Mouse (Mus musculus) erythroblast, adult 5-6 weeks (primary cell): ENCODE results near the gene Inpp5a. TPM values are rescaled to one million over a fixed set of nuclear protein-coding genes. Genes with fewer than 3 reads are reported as not detected.
"Not testable (repeated sequence)": the region's sequence is repeated elsewhere in the genome, so short reads cannot be mapped to it uniquely, and the experiment has no call there.

Source experiments
- ATAC-seq: replicated peaks from 2 replicates; pipeline ENCODE4 v1.8.0; 2016; ENCODE audit warnings: moderate number of reproducible peaks, mild to moderate bottlenecking, moderate TSS enrichment, inconsistent platforms; ENCODE audit not compliant: poor library complexity, low FRiP score, severe bottlenecking
- total RNA-seq, 2 experiments: library from RNA; stranded (forward) in 1 of 2; stranded (reverse) in 1 of 2; fragments of 150-400 nt in 1 of 2; fragments of 200-764, 138-1000 nt in 1 of 2; gene quantifications; 2 replicates each; pipeline versions ENCODE4 v1.2.3 to v1.2.4; 2015 to 2017; ENCODE audit warnings: low replicate concordance in 2 of 2

Inpp5a gene
- total RNA-seq, 2 experiments from 2014 or later: 4.4 to 6.9 TPM

- no peak for ATAC-seq
Measured at GRCm38 (mm10) chr7:139398111-139398510, 9.2 kb downstream of the Inpp5a start.

- ATAC-seq: no peak
Measured at GRCm38 (mm10) chr7:139398530-139399021, 9.7 kb downstream of the Inpp5a start.

GRCm38 (mm10) chr7:139399572-139399971 is 10.7 kb downstream of the Inpp5a start:
- ATAC-seq: no peak

- ATAC-seq: no peak
Measured at GRCm38 (mm10) chr7:139399977-139400685, 11.2 kb downstream of the Inpp5a start.

GRCm38 (mm10) chr7:139400926-139401325 is 12.0 kb downstream of the Inpp5a start:
- ATAC-seq: no peak

GRCm38 (mm10) chr7:139401791-139402190 is 12.9 kb downstream of the Inpp5a start:
- no peak for ATAC-seq

GRCm38 (mm10) chr7:139402721-139403120 is 13.8 kb downstream of the Inpp5a start:
- no peak for ATAC-seq

GRCm38 (mm10) chr7:139406581-139406980 is 17.7 kb downstream of the Inpp5a start:
- no peak for ATAC-seq

GRCm38 (mm10) chr7:139407966-139408365 is 19.1 kb downstream of the Inpp5a start:
- no peak for ATAC-seq

GRCm38 (mm10) chr7:139409903-139410302 is 21.0 kb downstream of the Inpp5a start:
- ATAC-seq: no peak

GRCm38 (mm10) chr7:139412223-139412950 is 23.5 kb downstream of the Inpp5a start:
- ATAC-seq: no peak

GRCm38 (mm10) chr7:139413400-139413799 is 24.5 kb downstream of the Inpp5a start:
- no peak for ATAC-seq

GRCm38 (mm10) chr7:139415616-139416225 is 26.8 kb downstream of the Inpp5a start:
- ATAC-seq: no peak

- no peak for ATAC-seq
Measured at GRCm38 (mm10) chr7:139418371-139418770, 29.5 kb downstream of the Inpp5a start.

- no peak for ATAC-seq
Measured at GRCm38 (mm10) chr7:139422827-139423226, 33.9 kb downstream of the Inpp5a start.

GRCm38 (mm10) chr7:139434095-139434830 is 45.4 kb downstream of the Inpp5a start:
- no peak for ATAC-seq

GRCm38 (mm10) chr7:139434931-139435330 is 46.0 kb downstream of the Inpp5a start:
- ATAC-seq: not testable (repeated sequence)

GRCm38 (mm10) chr7:139435749-139436148 is 46.8 kb downstream of the Inpp5a start:
- ATAC-seq: no peak

GRCm38 (mm10) chr7:139436951-139437350 is 48.0 kb downstream of the Inpp5a start:
- no peak for ATAC-seq

GRCm38 (mm10) chr7:139437471-139437870 is 48.6 kb downstream of the Inpp5a start:
- ATAC-seq: no peak
